Mouse (Mus musculus) heart, embryonic 12.5 days (tissue): ENCODE results near the gene Npas1. TPM values are rescaled to one million over a fixed set of nuclear protein-coding genes. Genes with fewer than 3 reads are reported as not detected.

Experiments
- ATAC-seq: fragments of 200-750 bp; cut with Nextera tagmentation; 2 replicates; pipeline ENCODE4 v1.8.0; 2017; ENCODE audit warnings: moderate TSS enrichment, moderate library complexity; ENCODE audit not compliant: insufficient number of reproducible peaks, low FRiP score
- H3K27ac ChIP-seq: fragments of 300-500 bp; sonication (generic); 2 replicates; pipeline ENCODE4 v1.5.1; 2016; ENCODE audit warnings: mild to moderate bottlenecking, moderate library complexity; ENCODE audit not compliant: poor library complexity, severe bottlenecking
- H3K27me3 ChIP-seq: fragments of 300-500 bp; sonication (generic); replicated peaks from 2 replicates; pipeline ENCODE4 v1.6.1; 2016; ENCODE audit warnings: mild to moderate bottlenecking, moderate library complexity
- H3K36me3 ChIP-seq: fragments of 300-500 bp; sonication (generic); 2 replicates; pipeline ENCODE4 v1.6.1; 2016; ENCODE audit warnings: mild to moderate bottlenecking, moderate library complexity
- H3K4me1 ChIP-seq: fragments of 300-500 bp; sonication (generic); replicated peaks from 2 replicates; pipeline ENCODE4 v1.6.1; 2016; ENCODE audit warnings: mild to moderate bottlenecking
- H3K4me2 ChIP-seq: fragments of 300-500 bp; sonication (generic); 2 replicates; pipeline ENCODE4 v1.6.1; 2016; ENCODE audit warnings: mild to moderate bottlenecking, moderate library complexity
- H3K4me3 ChIP-seq: fragments of 300-500 bp; sonication (generic); 2 replicates; pipeline ENCODE4 v1.5.1; 2016; ENCODE audit warnings: mild to moderate bottlenecking
- H3K9ac ChIP-seq: fragments of 300-500 bp; sonication (generic); 2 replicates; pipeline ENCODE4 v1.6.1; 2016; ENCODE audit warnings: mild to moderate bottlenecking, moderate library complexity
- H3K9me3 ChIP-seq: fragments of 300-500 bp; sonication (generic); replicated peaks from 2 replicates; pipeline ENCODE4 v1.6.1; 2016; ENCODE audit warnings: mild to moderate bottlenecking, moderate library complexity
- WGBS: fragments of 180-500 bp; shearing (Covaris S2); methylation state at CpG from one replicate; pipeline ENCODE4 v1.1.7; 2016; 5-methylcytosine and 5-hydroxymethylcytosine counted together
- polyA plus RNA-seq: library from polyadenylated mRNA; unstranded; fragments of >200 nt; fragmentation: Nextera tagmentation; extraction: Ambion mirVana; gene quantifications from 2 replicates; pipeline ENCODE4 v1.2.1, GENCODE M21; 2016

Gene Npas1
- polyA plus RNA-seq, 1 experiment from 2014 or later, result 0.31 TPM

GRCm38 (mm10) chr7:16472116-16472709 is 5.3 kb downstream of the Npas1 start:
- H3K27ac ChIP-seq, result no peak overlapping the region
- no peak overlapping the region for H3K9ac ChIP-seq
- ATAC-seq, result no peak
- no peaks in the 10 kb centered on the region for H3K36me3 ChIP-seq
- H3K4me1 ChIP-seq, result peaks cover 20% of the 10 kb centered on the region
- no peak overlapping the region for H3K4me3 ChIP-seq
- no peak overlapping the region for H3K4me2 ChIP-seq
- H3K27me3 ChIP-seq, result peaks cover 92% of the 10 kb centered on the region
- 0 out of 2 replicates have a peak, but pooled peaks cover 5% of the 10 kb centered on the region for H3K9me3 ChIP-seq
- 13% methylated on average over 17 of the region's 17 CpGs for WGBS

GRCm38 (mm10) chr7:16471549-16471948 is 6.0 kb downstream of the Npas1 start:
- Histone ChIP-seq H3K9me3 (0 out of 2 replicates have a peak, but pooled peaks cover 5% of the 10 kb centered on the region), H3K36me3 (no peaks in the 10 kb centered on the region), H3K27me3 (peaks cover 85% of the 10 kb centered on the region), H3K4me2 (no peak overlapping the region), H3K4me1 (peaks cover 17% of the 10 kb centered on the region), H3K4me3 (no peak overlapping the region), H3K9ac (no peak overlapping the region), H3K27ac (no peak overlapping the region)
- ATAC-seq, result no peak
- 33% methylated on average over 9 of the region's 9 CpGs for WGBS

GRCm38 (mm10) chr7:16468115-16468514 is 9.4 kb downstream of the Npas1 start:
- WGBS, result 24% methylated on average over 5 of the region's 5 CpGs
- Histone ChIP-seq H3K36me3 (no peaks in the 10 kb centered on the region), H3K9me3 (0 out of 2 replicates have a peak, but pooled peaks cover 2% of the 10 kb centered on the region), H3K4me1 (no peaks in the 10 kb centered on the region), H3K4me2 (no peak overlapping the region), H3K9ac (no peak overlapping the region), H3K27me3 (peaks cover 55% of the 10 kb centered on the region), H3K4me3 (no peak overlapping the region), H3K27ac (no peak overlapping the region)
- no peak for ATAC-seq

- no peak overlapping the region for H3K4me3 ChIP-seq
- H3K4me1 ChIP-seq, result no peaks in the 10 kb centered on the region
- 54% methylated on average over 4 of the region's 4 CpGs for WGBS
- H3K9me3 ChIP-seq, result 0 out of 2 replicates have a peak, but pooled peaks cover 2% of the 10 kb centered on the region
- no peak for ATAC-seq
- H3K9ac ChIP-seq, result no peak overlapping the region
- H3K4me2 ChIP-seq, result no peak overlapping the region
- no peak overlapping the region for H3K27ac ChIP-seq
- H3K27me3 ChIP-seq, result peaks cover 50% of the 10 kb centered on the region
- no peaks in the 10 kb centered on the region for H3K36me3 ChIP-seq
Observed at GRCm38 (mm10) chr7:16466565-16466964, 11.0 kb downstream of the Npas1 start.

- Histone ChIP-seq H3K9me3 (0 out of 2 replicates have a peak, but pooled peaks cover 2% of the 10 kb centered on the region), H3K27ac (no peak overlapping the region), H3K4me3 (no peak overlapping the region), H3K4me2 (no peak overlapping the region), H3K9ac (no peak overlapping the region), H3K36me3 (no peaks in the 10 kb centered on the region), H3K4me1 (no peaks in the 10 kb centered on the region), H3K27me3 (peaks cover 50% of the 10 kb centered on the region)
- 81% methylated on average over 5 of the region's 5 CpGs for WGBS
- no peak for ATAC-seq
Observed at GRCm38 (mm10) chr7:16465568-16465967, 12.0 kb downstream of the Npas1 start.

GRCm38 (mm10) chr7:16465160-16465559 is 12.4 kb downstream of the Npas1 start:
- no peak overlapping the region for H3K27ac ChIP-seq
- H3K4me3 ChIP-seq, result no peak overlapping the region
- no peaks in the 10 kb centered on the region for H3K4me1 ChIP-seq
- no peak overlapping the region for H3K9ac ChIP-seq
- 8% methylated on average over 8 of the region's 8 CpGs for WGBS
- H3K9me3 ChIP-seq, result 0 out of 2 replicates have a peak, but pooled peaks cover 2% of the 10 kb centered on the region
- peaks cover 52% of the 10 kb centered on the region for H3K27me3 ChIP-seq
- ATAC-seq, result no peak
- no peak overlapping the region for H3K4me2 ChIP-seq
- no peaks in the 10 kb centered on the region for H3K36me3 ChIP-seq

- H3K27me3 ChIP-seq, result peaks cover 36% of the 10 kb centered on the region
Observed at GRCm38 (mm10) chr7:16463214-16463613, 14.3 kb downstream of the Npas1 start.

GRCm38 (mm10) chr7:16461705-16462104 is 15.8 kb downstream of the Npas1 start:
- Histone ChIP-seq H3K4me3 (no peak overlapping the region), H3K9ac (no peak overlapping the region), H3K27ac (no peak overlapping the region), H3K4me1 (no peaks in the 10 kb centered on the region), H3K27me3 (peaks cover 31% of the 10 kb centered on the region), H3K9me3 (peaks cover 7% of the 10 kb centered on the region; the same call in 1 of the 2 replicates), H3K4me2 (no peak overlapping the region), H3K36me3 (peaks cover 12% of the 10 kb centered on the region)
- WGBS, result 77% methylated on average over 6 of the region's 6 CpGs
- no peak for ATAC-seq

More at GRCm38 (mm10) chr7:16463214-16463613, 14.3 kb downstream of the Npas1 start:
- no peak for ATAC-seq
- Histone ChIP-seq H3K4me3 (no peak overlapping the region), H3K36me3 (0 out of 2 replicates have a peak, but pooled peaks cover 3% of the 10 kb centered on the region), H3K9ac (no peak overlapping the region), H3K4me2 (no peak overlapping the region), H3K27ac (no peak overlapping the region), H3K9me3 (peaks cover 8% of the 10 kb centered on the region; the same call in 1 of the 2 replicates), H3K4me1 (no peaks in the 10 kb centered on the region)
- WGBS, result 2% methylated on average over 14 of the region's 14 CpGs

GRCm38 (mm10) chr7:16461151-16461550 is 16.4 kb downstream of the Npas1 start:
- peaks cover 7% of the 10 kb centered on the region; the same call in 1 of the 2 replicates for H3K9me3 ChIP-seq
- H3K27me3 ChIP-seq, result peaks cover 31% of the 10 kb centered on the region
- WGBS, result 65% methylated on average over 6 of the region's 6 CpGs
- H3K27ac ChIP-seq, result no peak overlapping the region
- H3K4me3 ChIP-seq, result no peak overlapping the region
- no peaks in the 10 kb centered on the region for H3K4me1 ChIP-seq
- peaks cover 17% of the 10 kb centered on the region for H3K36me3 ChIP-seq
- ATAC-seq, result no peak
- H3K4me2 ChIP-seq, result no peak overlapping the region
- H3K9ac ChIP-seq, result no peak overlapping the region

- WGBS, result 56% methylated on average over 13 of the region's 13 CpGs
- ATAC-seq, result no peak
- H3K4me3 ChIP-seq, result no peak overlapping the region
- H3K36me3 ChIP-seq, result peaks cover 23% of the 10 kb centered on the region
- peaks cover 31% of the 10 kb centered on the region for H3K27me3 ChIP-seq
- H3K27ac ChIP-seq, result no peak overlapping the region
- H3K9ac ChIP-seq, result no peak overlapping the region
- peaks cover 7% of the 10 kb centered on the region; the same call in 1 of the 2 replicates for H3K9me3 ChIP-seq
- H3K4me2 ChIP-seq, result no peak overlapping the region
- no peaks in the 10 kb centered on the region for H3K4me1 ChIP-seq
Observed at GRCm38 (mm10) chr7:16460566-16460965, 17.0 kb downstream of the Npas1 start.

- Histone ChIP-seq H3K4me1 (peaks cover 18% of the 10 kb centered on the region), H3K27me3 (peaks cover 15% of the 10 kb centered on the region), H3K27ac (no peak overlapping the region), H3K4me2 (no peak overlapping the region), H3K4me3 (no peak overlapping the region), H3K9ac (no peak overlapping the region), H3K9me3 (peaks cover 7% of the 10 kb centered on the region; the same call in 1 of the 2 replicates), H3K36me3 (peaks cover 32% of the 10 kb centered on the region)
- ATAC-seq, result no peak
- WGBS, result 79% methylated on average over 5 of the region's 5 CpGs
Observed at GRCm38 (mm10) chr7:16456289-16456688, 21.2 kb downstream of the Npas1 start.
